Mouse (Mus musculus): ENCODE results near the gene Catsper3.

Gene Catsper3

DNA sequence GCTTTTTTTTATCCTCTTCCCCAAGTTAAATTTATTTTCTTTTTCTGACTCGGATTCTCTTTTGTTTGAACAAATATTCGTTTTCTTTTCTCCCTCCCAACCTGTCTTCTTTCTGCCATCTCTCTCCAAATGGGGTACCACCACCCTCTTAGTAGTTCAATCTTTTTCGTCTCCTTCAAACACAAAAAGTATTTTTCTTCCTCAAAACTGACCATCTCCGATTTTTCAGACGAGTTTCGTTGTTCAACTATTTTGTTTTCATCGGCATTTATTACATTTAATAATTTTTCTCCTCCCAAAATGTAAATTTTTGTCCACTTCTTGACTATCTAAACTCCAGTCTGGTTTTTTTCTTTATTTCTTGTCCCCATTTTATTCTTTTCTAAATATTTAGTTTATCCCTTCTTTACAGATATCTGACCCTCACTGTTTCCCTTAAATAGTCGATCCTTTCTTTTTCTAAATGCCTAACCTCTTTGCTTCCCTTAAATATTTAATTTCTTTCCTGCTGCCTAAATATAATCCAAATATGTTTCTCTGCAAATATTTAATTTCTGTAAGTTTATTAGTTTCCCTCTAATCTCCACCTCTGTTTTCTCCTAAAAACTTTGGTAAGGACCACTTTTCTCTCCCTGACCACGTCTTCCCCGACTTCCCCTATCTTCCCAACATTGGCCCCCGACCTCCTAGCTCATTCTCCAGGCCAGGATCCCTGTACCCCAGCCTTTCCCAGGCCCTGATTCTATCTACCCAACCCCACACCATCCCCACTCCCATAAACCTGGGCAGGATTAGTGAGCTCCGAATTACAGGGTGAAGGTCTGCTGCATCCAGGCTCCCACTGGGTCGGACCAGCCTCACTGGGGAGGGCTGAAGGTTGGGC lies 42.7 kb downstream of the Catsper3 start:
- DNase-seq: no peak

DNA sequence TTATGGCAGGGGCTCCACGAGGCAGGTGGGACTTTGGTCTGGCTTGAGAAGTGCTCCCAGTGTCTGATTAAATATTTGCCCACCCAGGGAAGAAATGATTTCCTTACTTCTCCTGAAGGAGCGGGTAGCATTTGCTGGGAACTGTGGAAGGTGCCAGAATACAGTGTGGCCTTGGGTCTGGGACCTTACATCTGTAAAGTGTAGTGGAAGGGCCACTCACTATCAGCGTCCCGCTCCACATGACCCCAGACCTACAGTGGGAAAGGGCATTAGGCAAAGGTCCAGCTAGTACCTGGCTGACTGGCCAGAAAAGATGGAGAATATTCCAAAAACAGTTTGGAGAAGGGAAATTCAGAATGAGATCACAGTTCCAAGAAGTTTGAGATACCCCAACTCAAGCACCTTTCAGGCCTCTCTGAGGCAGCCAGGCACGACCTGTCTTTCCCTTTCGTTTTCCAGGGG lies 43.3 kb downstream of the Catsper3 start:
- DNase-seq: no peak

DNA sequence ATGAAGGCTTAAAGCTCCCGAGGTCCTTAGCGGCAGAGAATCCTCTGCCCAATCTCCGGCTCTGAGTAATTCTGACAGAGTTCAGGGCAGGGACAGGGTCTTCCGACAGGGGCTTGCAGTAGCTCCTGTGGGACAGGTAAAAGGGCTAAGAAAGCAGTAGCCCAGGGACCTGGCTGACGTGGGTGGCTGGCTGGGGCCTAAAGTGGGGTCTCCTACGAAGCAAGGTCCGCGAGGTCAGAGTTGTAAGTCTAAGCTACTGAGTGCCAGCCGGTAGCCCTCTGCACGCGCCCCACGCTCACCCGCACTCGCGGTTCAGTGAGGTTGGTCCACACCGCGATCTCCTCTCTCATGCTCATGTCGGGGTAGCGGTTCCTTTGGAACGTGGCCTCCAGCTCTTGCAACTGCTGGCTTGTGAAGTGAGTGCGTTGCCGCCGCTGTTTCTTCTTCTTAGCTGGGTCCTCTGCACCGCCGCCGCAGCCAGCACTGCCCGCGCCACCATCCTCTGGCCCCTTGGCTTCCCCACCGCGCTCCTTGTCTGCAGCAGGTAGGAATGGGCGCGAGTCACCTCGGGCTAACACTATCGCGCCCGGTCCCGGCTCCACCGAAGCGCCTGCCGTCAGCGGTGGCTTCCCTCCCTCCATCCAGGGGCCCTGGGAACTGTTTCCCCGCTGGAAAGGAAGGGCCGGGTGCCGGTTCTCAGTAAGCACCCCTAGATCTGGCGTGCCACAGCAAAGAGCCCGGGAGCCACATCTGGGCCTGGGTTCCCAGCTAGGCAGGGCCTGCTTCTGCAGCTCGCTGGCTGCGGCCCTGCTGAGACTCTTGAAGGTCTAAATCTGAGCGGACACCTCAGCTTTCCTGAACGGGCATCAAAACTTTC lies 44.0 kb downstream of the Catsper3 start:
- no peak for DNase-seq

DNA sequence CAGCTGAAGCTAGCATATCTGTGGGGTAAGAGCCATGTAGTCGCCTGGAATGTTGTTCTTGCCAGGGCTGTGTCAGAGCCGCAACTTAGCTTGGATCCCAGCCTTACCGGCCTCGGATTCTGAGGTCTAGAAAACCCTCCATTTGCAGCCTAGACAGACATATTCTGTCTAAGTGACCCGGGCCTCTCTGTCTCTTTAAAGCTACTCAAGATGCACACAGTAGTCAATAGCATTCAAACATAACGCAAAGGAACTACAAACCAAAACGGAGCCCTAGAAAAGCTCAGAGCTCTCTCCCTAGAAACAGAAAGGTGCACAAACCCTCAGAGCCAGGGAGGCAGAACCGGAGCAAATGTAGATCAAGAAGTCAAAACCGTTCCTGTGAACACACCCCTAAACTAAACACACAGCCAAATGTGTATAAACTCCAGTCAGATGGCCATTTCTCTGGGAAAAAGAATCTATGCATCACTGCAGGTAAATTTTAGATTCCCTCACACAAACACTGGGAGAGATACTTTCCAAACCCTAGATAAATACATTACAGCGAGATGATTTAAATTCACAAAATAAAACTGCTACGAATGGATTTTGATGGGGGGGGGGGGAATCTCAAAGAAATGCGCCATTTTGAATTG lies 44.8 kb downstream of the Catsper3 start:
- no peak for DNase-seq

DNA sequence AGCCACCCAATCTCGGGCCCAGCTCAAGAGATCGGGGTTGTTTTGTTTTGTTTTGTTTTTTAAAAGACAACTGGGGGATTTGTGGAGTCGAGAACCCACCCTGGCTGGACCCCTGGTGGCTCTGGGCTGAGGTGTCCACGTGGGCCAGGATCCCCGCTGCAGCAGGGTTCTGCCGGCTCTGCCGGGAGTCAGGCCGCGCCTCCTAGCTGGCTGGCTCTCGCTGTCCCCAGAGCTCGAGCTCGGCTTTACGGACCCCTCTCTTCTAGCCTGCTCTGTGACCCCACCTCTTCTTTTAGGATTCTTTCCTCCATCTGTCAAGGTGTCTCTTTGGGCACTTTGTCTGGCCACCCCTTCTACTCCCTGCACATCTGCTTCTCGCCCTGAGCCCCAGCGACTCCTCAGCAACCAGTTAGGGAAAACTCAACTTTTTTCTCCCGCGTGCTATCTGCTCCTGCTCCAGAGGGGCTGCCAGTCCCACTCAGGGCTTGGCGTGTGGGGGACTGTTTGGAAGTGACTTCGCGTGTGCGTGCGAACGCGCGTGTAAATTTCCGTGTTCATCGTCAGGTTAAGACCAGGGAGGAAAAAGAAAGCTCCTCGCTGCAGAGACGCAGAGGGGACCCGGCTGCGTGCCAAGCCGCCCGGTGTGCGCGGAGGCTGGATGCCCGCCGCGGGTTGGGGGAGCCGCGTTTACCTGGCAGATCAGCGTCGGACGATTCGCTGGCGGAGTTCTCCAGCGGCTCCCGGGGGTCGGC lies 45.9 kb downstream of the Catsper3 start:
- no peak for DNase-seq

DNA sequence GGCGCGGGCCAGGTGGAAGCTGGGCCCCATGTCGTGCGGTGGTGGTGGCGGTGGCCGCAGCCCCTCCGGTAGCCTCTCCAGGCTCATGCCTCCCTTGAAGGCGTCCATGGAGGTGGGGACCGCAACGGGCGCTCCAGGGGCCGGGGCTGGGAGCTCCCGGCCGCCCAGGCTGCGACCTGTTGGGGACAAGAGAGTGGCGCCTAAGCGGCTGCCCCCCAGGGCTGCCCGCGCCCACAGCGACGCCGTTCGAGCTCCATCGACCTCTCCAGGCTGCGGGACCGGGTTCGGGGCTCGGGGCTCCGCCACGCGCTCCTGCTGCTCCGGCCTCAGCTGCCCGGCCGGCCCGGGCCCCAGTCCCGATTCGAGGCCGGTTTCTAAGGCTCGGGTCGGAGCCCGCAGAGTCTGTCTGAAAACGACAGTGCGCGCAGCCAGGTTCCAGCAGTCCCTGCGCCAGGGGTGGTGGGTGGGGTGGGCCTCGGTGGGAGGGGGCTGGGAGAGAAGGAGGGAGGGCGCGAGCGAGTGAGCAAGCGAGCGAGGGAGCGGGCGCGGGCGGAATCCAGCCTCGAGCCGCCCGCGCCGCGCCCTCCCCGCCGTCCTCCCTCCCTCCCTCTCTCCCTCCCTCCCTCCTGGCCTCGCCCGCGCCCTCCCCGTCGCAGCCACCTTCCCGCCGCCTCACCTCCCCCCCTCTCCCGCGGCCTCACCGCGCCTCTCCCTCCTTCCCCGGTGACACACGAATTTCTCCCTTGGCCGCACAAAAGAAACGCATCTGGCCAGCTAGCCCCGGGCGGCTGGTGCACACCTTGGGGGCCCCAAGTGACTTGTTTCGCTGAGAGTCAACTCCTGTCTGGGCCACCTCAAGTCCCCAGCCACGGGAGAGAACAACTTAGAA lies 46.7 kb downstream of the Catsper3 start:
- no peak for DNase-seq

DNA sequence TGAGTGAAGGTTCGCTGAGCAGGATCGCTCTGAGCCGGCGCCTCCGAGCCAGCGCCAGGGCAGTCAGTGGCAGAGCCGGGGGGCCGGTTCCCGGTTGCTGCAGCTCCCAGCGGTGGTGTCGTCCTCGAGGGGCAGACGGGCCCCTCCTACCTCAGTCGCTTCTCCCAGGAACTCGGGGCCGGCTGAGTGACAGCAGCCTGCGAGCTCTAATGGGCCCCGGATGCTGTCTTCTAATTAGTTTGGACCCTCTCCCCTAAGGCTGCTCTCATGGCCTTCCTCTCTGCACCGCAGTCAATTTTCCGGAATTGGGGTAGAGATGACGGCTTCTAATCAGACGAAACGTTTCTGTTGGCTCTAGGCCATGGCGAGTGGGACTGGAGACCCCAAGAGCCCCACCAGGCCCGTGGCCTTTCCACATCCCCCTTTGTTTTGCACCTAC lies 47.4 kb downstream of the Catsper3 start:
- DNase-seq: no peak

DNA sequence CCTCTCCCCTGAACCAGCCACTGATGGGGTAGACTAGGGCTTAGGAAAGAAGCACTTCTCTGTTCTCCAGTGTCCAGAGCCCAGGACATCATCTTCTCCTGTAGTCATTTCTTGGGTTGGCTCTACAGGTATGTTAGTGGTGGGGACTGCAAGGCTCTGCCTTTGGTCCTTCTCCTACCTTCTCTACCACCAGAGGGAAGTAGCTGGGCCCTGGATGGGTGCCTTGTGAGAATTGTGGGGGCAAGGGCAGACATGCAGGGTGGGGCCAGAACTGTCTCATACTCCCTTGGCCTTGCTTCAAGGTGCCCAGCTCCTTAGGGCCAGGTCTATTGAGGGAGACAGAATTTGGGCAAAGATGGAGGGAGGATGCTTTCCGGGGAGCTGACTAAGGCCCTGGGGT lies 48.2 kb downstream of the Catsper3 start:
- no peak for DNase-seq

DNA sequence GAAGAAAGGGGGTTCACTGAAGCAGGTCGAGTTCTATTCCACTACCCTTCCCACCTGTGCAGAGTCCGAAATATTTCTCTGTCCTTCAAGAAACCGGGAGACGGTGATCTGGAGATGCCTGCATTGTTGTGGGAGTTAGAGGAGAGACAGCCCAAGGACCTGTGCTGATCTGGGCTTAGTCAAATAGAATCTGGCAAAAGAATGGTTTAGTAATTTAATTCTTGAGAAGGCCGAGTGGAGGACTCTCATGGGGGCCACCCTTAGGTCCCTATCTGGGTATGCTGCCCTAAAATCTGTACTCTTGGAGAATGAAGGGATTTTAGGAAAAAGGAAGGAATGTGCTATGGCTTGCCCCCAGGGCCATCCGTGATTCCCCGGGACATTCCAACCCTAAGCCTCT lies 49.6 kb downstream of the Catsper3 start:
- DNase-seq: no peak

DNA sequence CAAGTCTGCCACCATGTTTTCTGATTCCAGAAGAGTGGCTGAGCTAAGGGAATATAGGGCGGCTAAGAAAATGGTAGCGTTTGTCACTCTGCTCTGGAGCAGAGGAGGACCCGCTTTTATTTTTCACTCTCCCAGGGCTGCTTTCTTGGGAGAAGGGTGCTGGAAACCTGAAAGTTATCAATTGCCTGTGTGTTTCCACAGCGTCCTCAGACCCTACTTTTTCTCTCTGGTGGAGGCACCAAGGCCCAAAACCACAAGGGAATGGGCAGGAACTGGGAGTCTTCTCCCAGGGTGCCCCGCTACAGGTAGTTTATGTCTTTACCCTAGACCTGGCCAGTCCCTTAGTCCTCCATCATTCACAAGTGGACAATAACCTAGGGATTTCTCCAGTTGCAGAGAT lies 50.3 kb downstream of the Catsper3 start:
- no peak for DNase-seq

DNA sequence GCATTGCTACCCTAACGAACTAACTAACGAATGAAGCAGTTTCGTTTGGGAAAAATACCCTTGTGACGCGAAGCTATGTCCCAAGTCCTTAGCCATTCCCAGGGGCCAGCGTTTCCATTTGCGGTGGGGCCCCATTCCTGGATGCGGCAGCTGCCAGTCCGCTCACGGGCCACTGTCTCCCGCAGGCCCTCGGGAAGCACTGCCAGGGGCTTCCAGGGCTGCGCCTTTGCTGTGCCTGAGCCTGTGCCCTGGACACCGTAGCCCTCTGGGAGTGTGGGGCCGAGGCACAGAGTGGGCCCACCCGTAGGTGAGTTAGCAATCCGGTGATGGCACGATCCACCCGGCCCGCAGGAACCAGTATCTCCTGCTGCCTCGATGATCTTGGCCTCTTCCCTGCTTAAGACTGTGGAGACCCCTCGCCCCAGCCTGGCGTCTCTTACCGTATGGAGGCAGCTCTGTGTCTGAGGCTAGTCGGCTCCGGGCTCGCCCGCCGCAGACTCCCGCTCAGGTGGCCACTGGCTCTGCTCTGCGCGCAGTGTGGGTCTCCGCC lies 51.3 kb downstream of the Catsper3 start:
- DNase-seq: no peak

DNA sequence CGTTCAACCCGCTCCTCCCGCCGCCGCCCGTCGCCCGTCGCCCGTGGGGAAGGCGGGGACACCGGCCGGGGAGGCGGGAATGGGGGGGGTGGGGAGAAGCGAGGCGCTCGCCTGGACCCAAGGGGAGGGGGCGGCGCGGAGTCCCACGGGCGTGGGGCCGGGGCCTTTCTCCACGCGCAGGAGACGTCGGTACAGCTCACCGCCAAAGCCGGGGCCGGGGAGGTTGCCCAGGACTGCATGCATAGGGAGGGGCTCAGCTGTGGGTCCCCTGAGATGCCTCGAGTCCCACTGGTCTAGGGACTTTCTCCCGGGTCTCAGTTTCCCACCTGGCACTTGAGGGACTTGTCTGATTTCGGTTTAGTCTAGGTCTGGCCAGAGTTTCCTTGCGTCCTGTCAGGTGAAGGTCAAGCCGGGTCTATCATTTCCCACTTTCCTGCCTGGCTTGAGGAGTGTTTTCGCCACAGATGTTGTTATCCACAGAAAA lies 51.8 kb downstream of the Catsper3 start, which contains the start of gene Pitx1:
Gene Pitx1, minus strand, starts transcription at position 51 of the 484 bp plus-strand sequence.
- DNase-seq: no peak

DNA sequence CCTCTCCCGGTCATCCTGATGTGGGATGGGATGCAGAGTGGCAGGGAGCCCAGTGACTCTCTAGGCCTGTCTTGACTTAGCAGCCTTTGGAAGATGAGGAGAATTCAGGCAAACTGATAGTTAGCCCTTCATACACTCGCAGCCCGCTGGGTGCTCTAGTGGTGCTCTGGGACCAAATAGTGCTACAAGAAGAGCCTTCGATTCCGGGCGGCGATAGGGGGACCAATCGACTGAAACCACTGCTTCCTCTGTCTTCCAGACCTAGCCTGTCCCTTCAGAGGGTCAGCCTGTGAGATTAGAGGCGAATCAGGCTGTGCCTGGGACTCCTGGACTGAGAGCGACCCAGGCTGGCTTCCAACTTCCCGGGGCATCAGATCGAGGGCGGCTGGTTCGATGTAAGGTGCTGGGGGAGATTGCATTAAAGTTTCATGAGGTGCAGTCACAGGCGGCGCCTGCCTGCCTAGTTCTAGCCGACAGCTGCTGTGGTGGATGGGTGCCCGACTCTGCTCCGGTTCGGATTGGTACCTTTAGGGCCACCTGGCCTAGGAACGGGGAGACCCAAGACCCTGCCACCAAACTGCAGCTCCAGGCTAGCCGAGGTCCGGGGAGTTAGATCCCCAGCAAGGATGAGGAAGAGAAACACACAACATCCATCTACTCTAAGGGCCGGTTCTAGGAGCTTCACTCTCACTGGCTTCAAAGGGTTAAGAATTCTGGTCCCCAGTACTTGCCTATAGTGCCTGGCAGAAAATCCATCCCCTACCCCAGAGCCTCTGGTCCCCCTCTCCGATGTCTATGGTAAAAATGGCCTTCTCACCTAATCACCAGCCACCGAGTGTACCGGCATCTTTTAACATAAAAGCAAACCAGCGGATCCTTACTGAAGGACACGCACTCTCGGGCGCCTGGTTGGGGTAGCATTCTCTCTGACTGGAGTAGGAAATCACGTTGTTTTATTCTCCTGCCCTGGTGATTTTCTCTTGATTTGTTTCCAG lies 52.7 kb downstream of the Catsper3 start:
- DNase-seq: no peak

DNA sequence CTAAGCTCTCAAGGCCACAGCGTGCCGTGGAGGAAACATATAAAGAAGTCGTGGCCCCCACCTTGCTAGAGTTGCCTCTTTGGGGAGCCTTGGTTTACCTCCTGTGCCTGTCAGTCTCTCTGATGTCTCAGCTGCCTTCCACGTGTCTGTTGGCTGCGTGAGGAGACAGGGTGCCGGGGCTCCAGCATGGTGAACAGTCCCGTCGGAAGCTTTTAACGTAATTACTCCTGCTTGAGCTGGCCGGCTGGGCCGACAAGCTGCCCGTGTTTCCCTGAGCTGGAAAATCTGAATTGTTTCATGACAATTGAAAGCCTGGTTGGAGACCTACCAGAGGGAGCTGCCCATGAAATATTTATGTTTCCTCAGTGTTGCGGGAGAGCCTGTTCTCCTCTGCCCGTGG lies 55.9 kb downstream of the Catsper3 start:
- DNase-seq: no peak

DNA sequence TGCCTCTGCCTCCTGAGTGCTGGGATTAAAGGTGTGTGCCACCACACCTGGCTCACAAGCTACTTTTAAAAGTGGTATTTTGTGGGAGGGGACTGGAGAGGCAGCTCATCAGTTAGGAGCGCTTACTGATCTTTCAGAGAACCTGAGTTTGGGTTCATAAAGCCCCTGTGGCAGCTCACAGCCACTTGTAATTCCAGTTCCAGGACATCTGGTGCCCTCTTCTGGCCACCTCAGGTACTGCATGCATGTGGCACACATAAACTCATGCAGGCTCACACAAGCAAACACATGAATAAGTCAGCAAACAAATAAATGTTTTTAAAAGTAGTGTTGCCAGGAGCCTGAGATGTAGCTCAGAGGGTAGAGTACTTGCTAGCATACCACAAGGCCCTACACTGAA lies 59.3 kb downstream of the Catsper3 start:
- no peak for DNase-seq

DNA sequence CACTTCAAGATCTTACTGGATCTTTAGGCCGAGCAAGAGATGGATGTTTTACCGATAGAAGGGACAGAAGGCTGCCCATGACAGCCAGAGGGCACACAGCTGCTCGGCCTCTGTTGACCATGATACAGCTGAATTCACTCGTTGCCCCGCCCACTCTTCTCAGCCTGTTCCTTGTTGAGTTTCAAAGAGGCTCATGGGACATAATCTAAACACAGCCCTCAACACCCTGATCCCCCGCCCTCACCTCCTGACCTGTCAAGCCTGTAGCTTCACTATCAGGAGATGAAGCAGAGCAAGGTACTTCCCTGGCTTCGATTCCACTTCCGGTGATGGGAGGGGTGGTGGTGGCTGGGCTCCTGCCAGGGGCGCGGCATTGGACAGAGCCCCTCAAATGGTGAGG lies 63.4 kb downstream of the Catsper3 start:
- DNase-seq: no peak

DNA sequence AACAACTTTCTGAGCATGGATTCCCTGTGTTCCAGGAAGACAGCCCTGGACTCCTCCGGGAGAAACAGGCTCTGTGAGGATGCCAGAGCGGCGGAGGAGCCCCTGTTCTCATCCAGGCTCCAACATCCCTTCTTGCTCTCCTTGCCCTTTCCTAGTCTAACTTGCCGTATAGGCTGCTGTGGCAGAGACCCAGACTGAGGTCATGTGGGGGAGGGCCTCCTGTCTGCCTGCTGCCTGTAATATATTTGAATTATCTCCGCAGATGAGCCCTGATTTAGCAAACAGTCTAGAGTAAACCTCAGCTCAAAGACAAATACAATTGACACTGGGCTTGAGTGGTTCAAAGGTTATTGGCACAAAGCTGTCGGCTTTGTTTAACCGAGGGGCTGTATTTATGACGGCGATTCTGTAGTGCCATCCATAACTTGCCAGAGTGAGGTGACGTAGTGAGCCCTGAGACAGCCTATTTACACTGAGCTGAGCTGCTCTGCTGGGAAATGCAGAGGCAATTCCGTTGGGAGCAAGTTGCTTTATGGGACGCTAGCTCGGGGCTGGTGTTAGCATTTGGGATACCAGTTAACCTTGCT lies 64.3 kb downstream of the Catsper3 start:
- no peak for DNase-seq

DNA sequence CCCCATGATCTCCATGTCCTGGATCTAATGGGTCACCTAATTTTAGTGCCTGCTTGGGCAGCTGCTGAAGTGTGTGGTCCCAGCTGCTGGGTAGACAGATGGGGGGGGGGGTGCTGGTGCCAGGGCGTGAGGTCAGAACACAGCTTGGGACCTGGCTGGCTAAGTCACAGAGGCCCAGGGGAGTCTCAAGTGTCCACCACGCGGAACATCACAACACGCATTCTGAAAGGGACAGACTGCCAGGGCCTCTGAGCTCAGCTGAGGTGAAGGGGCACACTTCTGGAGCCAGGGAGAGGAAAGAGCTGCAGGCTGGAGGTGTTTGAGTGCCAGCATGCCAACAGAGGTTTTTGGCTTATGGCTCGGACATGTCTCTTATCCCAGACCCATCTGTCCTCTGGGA lies 66.4 kb downstream of the Catsper3 start:
- DNase-seq: no peak

DNA sequence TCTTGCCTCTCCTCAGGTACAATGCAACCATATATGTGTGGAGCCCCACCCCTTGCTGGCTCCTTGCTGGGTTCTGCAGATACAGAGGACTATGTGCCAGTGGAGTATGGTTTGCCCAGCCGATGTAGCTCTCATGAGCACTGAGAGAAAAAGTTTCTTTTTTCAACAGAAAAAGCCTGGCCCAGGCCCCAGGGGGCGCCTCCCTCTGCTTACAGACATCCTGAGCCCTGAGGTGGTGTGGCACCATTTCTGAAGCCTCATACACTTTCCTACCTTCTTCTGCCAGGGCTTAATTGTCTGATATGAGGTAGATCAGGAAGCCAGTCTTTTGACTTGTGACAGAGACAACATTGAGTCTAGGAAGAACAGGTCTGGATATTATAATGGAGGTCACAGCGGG lies 67.8 kb downstream of the Catsper3 start:
- no peak for DNase-seq

Measured in kidney, adult 11 months (tissue).